Mouse (Mus musculus) megakaryocyte-erythroid progenitor cell, adult 5-6 weeks (primary cell): Measurements from ENCODE around the gene Gpi1. TPM values are rescaled to one million over a fixed set of nuclear protein-coding genes. Genes with fewer than 3 reads are reported as not detected.

Experiments
- total RNA-seq, 2 experiments: library from RNA; stranded (forward) in 1 of 2; stranded (reverse) in 1 of 2; fragments of 200-1000, 215-1000 nt in 1 of 2; fragments of >200 nt in 1 of 2; fragmentation: Nextera tagmentation in 1 of 2; gene quantifications; 2 replicates each; pipeline ENCODE4 v1.2.3; 2014 to 2017

The Gpi1 gene
- total RNA-seq, 2 experiments from 2014 or later: 178 to 227 TPM

Other genes with a start within 250 kb of the Gpi1 start
- gene Scgb2b27, start 216.4 kb downstream of the Gpi1 start, total RNA-seq (2014; fragmentation: Nextera tagmentation): not detected in 2 replicates
- gene Scgb2b27, start 216.4 kb downstream of the Gpi1 start, total RNA-seq (2017): not detected in 2 replicates
- gene Scgb1b27, start 208.9 kb downstream of the Gpi1 start, total RNA-seq (2014; fragmentation: Nextera tagmentation): not detected in 2 replicates
- gene Scgb1b27, start 208.9 kb downstream of the Gpi1 start, total RNA-seq (2017): not detected in 2 replicates
- gene Scgb1b30, start 134.9 kb downstream of the Gpi1 start, total RNA-seq (2014; fragmentation: Nextera tagmentation): not detected in 2 replicates
- not detected in 2 replicates for gene Scgb1b30, start 134.9 kb downstream of the Gpi1 start, total RNA-seq (2017)
- not detected in 2 replicates for gene Wtip, start 97.1 kb downstream of the Gpi1 start, total RNA-seq (2014; fragmentation: Nextera tagmentation)
- gene Wtip, start 97.1 kb downstream of the Gpi1 start, total RNA-seq (2017): not detected in 2 replicates
- 180 and 188 TPM in 2 replicates for gene Uba2, start 60.7 kb downstream of the Gpi1 start, total RNA-seq (2014; fragmentation: Nextera tagmentation)
- 234 and 250 TPM in 2 replicates for gene Uba2, start 60.7 kb downstream of the Gpi1 start, total RNA-seq (2017)
- gene Pdcd2l, start 33.7 kb downstream of the Gpi1 start, total RNA-seq (2014; fragmentation: Nextera tagmentation): 15.2 and 18.2 TPM in 2 replicates
- 27.4 and 39.7 TPM in 2 replicates for gene Pdcd2l, start 33.7 kb downstream of the Gpi1 start, total RNA-seq (2017)
- not detected in 2 replicates for gene Gm6096, start 20.7 kb upstream of the Gpi1 start, total RNA-seq (2014; fragmentation: Nextera tagmentation)
- gene Gm6096, start 20.7 kb upstream of the Gpi1 start, total RNA-seq (2017): not detected in 2 replicates
- gene 4931406P16Rik, start 83.2 kb upstream of the Gpi1 start, total RNA-seq (2014; fragmentation: Nextera tagmentation): 18.1 and 31.2 TPM in 2 replicates
- gene 4931406P16Rik, start 83.2 kb upstream of the Gpi1 start, total RNA-seq (2017): 16.2 and 20.3 TPM in 2 replicates
- 102 and 120 TPM in 2 replicates for gene Lsm14a, start 163.0 kb upstream of the Gpi1 start, total RNA-seq (2014; fragmentation: Nextera tagmentation)
- gene Lsm14a, start 163.0 kb upstream of the Gpi1 start, total RNA-seq (2017): 77.0 and 82.9 TPM in 2 replicates